Mouse (Mus musculus): Measurements from ENCODE around the gene Adnp.

DNA sequence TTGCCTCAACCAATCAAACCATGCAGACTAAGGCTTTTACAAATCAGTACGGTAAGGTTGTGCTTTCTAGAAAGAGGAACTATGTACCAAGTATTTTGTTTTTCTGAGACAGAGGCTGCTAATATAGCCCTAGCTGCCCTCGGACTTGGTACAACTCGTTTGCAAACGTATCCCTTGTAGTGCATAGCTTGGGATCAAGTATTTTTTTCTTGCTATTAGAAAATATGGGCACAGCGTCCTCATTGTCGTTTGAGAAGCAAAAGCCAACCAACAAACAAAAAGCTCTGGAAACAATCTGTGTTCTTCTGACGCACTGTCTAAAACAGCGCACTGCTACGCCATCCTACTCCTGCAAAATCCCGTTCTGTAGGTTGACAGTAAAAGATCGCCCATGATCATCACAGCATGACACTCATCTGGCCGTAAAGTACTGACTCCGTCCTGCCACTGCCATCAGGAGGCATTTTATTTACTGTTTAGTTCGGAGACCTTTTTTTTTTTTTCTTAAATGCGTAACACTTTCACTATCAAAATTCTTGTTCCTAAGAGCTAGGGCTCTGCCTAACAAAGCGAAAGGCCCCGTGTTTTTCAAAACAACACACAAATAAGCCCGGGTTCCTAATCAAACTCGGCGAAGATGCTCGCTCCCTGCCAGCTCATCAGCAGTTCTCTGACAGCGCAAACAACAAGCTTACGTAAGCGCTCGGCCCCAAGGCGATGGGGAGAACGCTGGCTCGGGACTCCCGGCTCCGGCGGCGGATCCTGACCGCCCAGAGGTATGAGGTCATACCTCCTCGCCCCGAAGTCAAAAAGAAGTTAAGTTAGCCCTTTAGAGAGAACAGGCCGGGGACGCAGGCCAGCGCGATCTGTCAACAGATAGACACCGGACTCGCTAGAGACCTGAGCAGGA is 22.5 kb upstream of the Adnp start:
- TF ChIP-seq CTCF (IDR thresholded peaks at IDR 0.05; ENCODE audit: low read depth, low read length), result no peak
- TF ChIP-seq TAL1 (conservative IDR thresholded peaks at IDR 0.05; ENCODE audit: low read depth, low read length), result no peak
- TF ChIP-seq GATA2 (IDR thresholded peaks at IDR 0.05; ENCODE audit: borderline replicate concordance, low read depth, low read length), result no peak
- no peak for TF ChIP-seq GATA1 (IDR thresholded peaks at IDR 0.05; ENCODE audit: borderline replicate concordance, low read length)
